Mouse (Mus musculus) testis, postnatal 14 days (tissue): Measurements from ENCODE around the gene Gabrq.
A peak's percentile ranks its signal among the peaks of the same experiment; 100 is the strongest.

Experiments used
- DNase-seq: peaks from one replicate; pipeline ENCODE4 v3.0.0; 2021; ENCODE audit warnings: low spot score

Gabrq gene

DNA sequence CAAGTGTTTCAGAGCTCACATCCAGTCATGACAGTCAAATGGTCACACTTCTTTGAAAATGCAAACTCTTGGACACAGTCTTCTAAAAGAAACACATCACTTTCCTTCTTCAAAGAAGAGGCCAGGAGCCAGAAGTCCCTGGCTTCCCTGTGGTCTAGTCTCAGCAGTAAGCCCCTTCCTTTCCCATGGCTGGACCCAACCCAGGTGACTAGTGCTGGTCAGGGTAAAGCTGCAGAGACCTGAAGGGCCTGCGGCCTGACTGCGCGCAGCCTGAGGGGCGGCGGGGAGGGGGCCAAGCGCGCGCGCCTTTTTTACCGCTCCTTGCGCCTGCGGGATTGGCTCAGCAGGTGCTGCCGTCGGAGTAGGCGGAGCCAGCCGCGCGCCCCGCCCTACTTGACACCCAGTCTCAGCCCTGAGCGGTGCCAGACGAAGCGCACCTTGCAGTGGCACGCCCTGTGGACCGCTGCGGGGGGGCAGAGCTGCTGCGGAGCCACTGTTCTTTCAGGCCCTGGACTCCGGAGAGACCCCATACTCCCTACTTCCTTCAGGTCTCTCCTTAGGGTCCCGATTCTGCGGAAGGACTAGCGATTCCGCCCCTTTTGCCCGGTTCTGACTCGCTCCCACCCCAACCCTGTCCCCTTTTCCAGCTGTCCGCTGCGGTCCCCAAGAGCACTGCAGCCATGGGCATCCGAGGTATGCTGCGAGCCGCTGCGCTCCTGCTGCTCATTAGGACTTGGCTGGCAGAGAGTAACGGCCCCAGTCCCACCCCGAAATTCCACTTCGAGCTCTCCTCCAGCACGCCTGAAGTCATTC, at the start of gene Gabrq:
TSS of gene Gabrq (plus strand) at position 403 of the 813 bp plus-strand sequence.
- peak; percentile 53 for DNase-seq

DNA sequence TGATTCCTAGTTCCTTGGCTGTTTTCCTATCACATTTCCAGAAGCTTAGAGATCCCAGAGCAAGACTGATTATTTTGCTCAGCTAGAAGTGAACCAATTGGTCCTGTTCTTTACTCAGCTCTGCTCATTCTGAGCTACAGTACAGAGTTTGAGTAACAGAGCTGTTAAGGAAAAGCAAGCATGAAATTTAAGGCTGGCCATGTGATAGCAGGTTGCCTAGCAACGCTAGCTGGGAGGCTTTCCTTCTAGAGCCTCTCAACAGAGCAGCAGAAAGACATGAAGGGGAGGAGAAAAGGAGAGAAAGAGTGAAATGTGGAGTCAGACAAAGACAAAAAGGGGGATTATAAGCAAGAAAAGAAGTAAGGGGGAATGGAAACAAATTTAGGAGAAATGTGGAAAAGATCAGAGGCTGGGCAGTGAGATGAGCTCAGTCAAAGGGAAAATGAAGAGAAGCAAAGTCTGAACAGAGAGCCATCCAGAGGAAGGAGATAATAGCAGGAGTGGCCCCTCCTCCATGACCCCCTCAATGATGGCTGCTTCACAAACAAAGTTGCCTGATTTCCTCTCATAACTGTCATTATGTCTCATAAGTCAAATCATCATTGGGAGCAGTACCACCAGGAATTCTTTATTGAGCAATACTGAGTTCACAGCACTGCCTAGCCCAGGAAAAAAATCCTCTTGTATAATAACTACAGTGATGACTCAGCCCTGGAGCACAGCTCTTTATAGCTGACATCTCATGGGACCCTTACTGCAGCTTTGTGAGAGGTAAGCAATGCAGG, 36.0 kb upstream of the Gabrq start:
- DNase-seq, result no peak

DNA sequence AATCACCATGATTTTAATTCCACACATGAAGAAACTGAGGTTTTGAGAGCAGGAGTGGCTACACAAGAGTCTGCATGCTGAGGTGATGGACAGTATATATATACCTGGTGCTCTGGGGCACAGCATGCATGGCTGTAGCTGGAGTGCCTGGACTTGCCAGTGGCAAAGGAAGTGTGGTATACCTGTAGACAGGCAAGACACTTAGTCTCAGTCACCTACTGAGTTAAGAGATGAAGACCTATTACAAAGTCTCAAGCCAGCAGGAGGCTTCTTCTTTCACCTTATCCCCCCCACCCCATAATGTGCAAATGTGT, 35.5 kb upstream of the Gabrq start:
- no peak for DNase-seq

DNA sequence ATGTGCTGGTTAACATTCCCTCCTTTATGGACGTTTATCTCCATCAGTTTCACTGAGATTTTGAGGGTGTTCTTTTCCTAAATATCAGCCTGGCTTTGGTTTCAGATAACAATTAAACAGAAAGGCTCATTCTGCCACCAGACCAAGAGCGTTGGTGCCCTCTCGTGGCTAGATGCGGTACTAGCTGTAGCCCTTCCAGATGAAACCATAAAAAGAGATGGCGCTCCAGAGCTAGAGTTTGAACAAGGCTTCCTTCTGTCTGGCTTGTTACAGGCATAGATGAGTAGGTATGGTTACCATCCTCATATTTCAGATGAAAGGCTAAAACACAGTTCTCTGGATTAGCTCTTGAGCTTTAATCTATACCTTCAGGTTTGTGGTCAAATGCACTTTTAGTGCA, 5.4 kb upstream of the Gabrq start:
- peak; percentile 8 for DNase-seq

DNA sequence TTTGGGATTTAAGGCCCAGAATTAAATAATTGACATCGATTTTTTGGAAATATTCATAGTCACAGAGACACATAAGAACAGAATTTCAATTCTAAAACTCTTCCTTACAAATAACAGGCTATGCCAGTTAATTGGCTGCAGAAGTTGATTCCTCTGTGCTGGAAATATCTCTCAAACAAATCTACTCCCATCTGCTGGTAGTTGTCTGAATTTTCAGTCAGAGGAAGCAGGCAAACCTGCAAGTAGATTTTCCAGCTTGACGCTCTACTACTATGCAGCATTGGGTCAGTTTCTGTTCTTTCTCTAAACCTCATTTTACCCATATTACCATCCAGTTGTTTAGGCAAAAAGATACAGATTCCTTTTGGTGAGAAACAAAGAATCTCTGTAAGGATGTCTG, 1.7 kb upstream of the Gabrq start:
- DNase-seq, result no peak

DNA sequence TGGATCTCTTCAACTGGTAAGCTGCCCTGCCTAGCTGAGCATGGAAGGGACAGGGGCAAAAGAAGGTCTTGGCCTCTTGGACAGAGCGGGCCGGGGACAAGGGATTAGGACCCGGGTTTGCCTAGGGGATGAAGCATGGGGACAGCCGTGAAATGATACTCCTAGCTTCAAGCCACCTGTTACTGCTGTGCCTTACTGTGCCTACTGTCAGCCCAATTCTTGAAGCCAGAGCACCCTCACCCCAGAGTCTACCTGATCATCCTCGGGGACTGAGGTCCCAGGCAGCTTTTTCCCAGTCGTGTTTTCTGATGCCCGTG, 569 bp downstream of the Gabrq start:
- DNase-seq, result no peak
